Mouse (Mus musculus) kidney, postnatal 0 days (tissue): Measurements from ENCODE around the gene Itpr2. TPM values are rescaled to one million over a fixed set of nuclear protein-coding genes. Genes with fewer than 3 reads are reported as not detected.

Experiments
- ATAC-seq: fragments of 200-750 bp; cut with Nextera tagmentation; replicated peaks from 2 replicates; pipeline ENCODE4 v1.8.0; 2017; ENCODE audit warnings: low read depth, moderate number of reproducible peaks, moderate TSS enrichment, moderate library complexity; ENCODE audit not compliant: low FRiP score
- DNase-seq: peaks from one replicate; pipeline ENCODE4 v3.0.0-alpha.2; 2016; ENCODE audit warnings: low spot score
- H3K27ac ChIP-seq: fragments of 300-500 bp; sonication (generic); 2 replicates; pipeline ENCODE4 v1.5.1; 2014; ENCODE audit warnings: mild to moderate bottlenecking
- H3K27me3 ChIP-seq: fragments of 300-500 bp; sonication (generic); 2 replicates; pipeline ENCODE4 v1.6.1; 2014; ENCODE audit warnings: low read length, mixed read lengths; ENCODE audit not compliant: insufficient read depth
- H3K36me3 ChIP-seq: fragments of 300-500 bp; sonication (generic); 2 replicates; pipeline ENCODE4 v1.6.1; 2014; ENCODE audit warnings: low read length, mixed read lengths; ENCODE audit not compliant: insufficient read depth
- H3K4me1 ChIP-seq: fragments of 300-500 bp; sonication (generic); replicated peaks from 2 replicates; pipeline ENCODE4 v1.6.1; 2014; ENCODE audit warnings: antibody characterized with exemption, low read length, mixed read lengths; ENCODE audit not compliant: insufficient read depth
- H3K4me2 ChIP-seq: fragments of 300-500 bp; sonication (generic); 2 replicates; pipeline ENCODE4 v1.6.1; 2014; ENCODE audit warnings: mild to moderate bottlenecking, low read length, moderate library complexity, mixed read lengths
- H3K4me3 ChIP-seq: fragments of 300-500 bp; sonication (generic); replicated peaks from 2 replicates; pipeline ENCODE4 v1.5.1; 2014; ENCODE audit warnings: low read depth, low read length
- H3K9ac ChIP-seq: fragments of 300-500 bp; sonication (generic); 2 replicates; pipeline ENCODE4 v1.6.1; 2014; ENCODE audit warnings: low read depth, low read length
- H3K9me3 ChIP-seq: fragments of 300-500 bp; sonication (generic); replicated peaks from 2 replicates; pipeline ENCODE4 v1.6.1; 2016; ENCODE audit warnings: low read length, inconsistent platforms, mixed read lengths
- CTCF ChIP-seq: IDR thresholded peaks from 2 replicates; pipeline ENCODE4 v1.5.1; 2016; ENCODE audit warnings: antibody characterized with exemption, low read depth, mild to moderate bottlenecking, moderate library complexity
- WGBS: fragments of 180-500 bp; shearing (Covaris S2); extraction: QIAGEN DNeasy Blood & Tissue Kit; methylation state at CpG from one replicate; pipeline ENCODE4 v1.1.7; 2014; 5-methylcytosine and 5-hydroxymethylcytosine counted together
- polyA plus RNA-seq: library from polyadenylated mRNA; unstranded; fragments of >200 nt; fragmentation: Nextera tagmentation; extraction: Ambion mirVana; gene quantifications from 2 replicates; pipeline ENCODE4 v1.2.1, GENCODE M21; 2015

Itpr2 gene
- polyA plus RNA-seq, 1 experiment from 2014 or later = 17.4 TPM

DNA sequence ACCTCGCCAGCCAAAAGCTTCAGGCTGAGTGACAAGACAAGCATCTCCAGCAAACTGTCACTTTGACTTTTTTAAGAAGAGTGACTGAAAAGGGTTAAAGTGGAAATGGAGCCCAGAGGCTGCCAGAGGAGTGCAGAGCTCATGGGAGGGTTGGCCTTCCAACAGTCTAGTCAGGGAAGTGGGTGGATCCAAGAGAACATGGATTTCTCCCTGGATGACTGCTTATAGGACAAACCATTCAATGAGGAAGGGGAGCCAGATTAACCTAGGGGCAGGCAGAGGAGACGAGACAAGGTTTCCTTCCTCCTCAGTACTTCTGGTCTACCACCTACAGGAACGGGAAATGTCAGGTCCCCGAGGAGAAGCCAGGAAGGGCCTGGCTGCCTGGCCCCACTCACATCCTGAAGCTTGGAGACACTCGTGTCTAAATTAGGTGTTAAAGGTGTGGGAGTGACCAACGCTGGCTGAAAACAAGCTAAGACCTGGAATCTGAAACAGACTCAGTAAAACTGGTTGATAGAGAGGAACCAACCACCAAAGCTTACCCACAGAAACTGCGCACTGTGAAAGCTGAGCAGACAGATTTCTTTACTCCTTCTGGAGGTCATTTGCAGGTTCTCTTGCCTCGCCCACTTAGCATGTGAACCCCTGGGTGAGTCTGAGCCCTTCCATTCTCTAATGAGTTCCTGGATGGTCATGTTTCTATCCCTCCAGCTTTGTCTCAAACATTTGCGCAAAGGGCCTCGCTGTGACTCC is 294.6 kb downstream of the Itpr2 start:
- Histone ChIP-seq H3K36me3 (no peaks in the 10 kb centered on the region), H3K4me3 (no peak overlapping the region), H3K9ac (no peak overlapping the region), H3K27ac (no peak overlapping the region), H3K9me3 (no peaks in the 10 kb centered on the region), H3K4me1 (no peaks in the 10 kb centered on the region), H3K27me3 (no peaks in the 10 kb centered on the region), H3K4me2 (no peak overlapping the region)
- DNase-seq = peak; percentile 62
- TF ChIP-seq CTCF = no peak
- ATAC-seq = no peak; the same call in 1 of the 2 replicates
- 68% methylated on average over 10 of the region's 10 CpGs for WGBS

DNA sequence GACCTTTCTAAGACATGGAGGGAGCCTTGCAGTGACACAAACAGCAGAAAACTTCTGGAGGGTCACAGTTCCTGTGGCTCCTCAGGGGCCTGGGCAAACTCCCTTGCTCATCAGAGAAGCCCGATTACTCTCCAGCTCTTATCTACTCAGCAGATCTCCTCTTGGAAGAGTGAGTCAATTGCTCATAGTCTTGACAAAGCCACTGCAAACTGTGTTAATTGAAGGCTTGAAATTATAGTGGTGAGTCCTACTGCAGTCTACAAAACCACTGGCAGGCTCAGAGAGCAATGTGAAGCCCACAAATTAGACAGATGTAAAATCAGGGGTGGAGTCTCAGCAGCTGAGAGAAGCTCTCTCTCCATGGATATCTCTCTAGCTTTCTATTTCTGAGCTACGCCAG is 296.9 kb downstream of the Itpr2 start:
- H3K36me3 ChIP-seq = no peaks in the 10 kb centered on the region
- no peak for DNase-seq
- no peaks in the 10 kb centered on the region for H3K27me3 ChIP-seq
- H3K27ac ChIP-seq = no peak overlapping the region
- no peak overlapping the region for H3K4me2 ChIP-seq
- no peak overlapping the region for H3K4me3 ChIP-seq
- no peaks in the 10 kb centered on the region for H3K4me1 ChIP-seq
- TF ChIP-seq CTCF = no peak
- 52% methylated on average over 2 of the region's 2 CpGs for WGBS
- no peaks in the 10 kb centered on the region for H3K9me3 ChIP-seq
- H3K9ac ChIP-seq = no peak overlapping the region
- ATAC-seq = no peak

DNA sequence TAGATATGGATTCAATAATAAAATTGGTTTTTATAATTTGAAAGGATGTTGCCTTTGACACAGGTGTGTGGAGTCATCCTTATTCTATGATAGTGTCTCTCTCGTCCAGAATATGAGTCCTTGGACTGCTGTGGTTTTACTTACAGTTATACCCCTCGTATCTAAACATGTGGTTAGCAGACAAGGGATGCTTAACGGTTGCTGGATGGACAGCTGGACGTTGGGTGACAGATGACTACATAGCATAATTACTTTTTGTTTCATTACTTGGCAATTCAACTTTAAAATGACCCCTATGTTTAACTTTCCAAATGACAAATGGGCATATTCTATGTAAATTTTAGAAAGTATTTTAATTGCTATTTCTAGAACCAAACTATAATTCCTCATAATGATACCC is 297.6 kb downstream of the Itpr2 start:
- Histone ChIP-seq H3K36me3 (no peaks in the 10 kb centered on the region), H3K4me1 (no peaks in the 10 kb centered on the region), H3K27ac (no peak overlapping the region), H3K9ac (no peak overlapping the region), H3K27me3 (no peaks in the 10 kb centered on the region), H3K4me3 (no peak overlapping the region), H3K9me3 (no peaks in the 10 kb centered on the region), H3K4me2 (no peak overlapping the region)
- WGBS = 78% methylated on average over 4 of the region's 4 CpGs
- no peak for DNase-seq
- ATAC-seq = no peak
- TF ChIP-seq CTCF = no peak

DNA sequence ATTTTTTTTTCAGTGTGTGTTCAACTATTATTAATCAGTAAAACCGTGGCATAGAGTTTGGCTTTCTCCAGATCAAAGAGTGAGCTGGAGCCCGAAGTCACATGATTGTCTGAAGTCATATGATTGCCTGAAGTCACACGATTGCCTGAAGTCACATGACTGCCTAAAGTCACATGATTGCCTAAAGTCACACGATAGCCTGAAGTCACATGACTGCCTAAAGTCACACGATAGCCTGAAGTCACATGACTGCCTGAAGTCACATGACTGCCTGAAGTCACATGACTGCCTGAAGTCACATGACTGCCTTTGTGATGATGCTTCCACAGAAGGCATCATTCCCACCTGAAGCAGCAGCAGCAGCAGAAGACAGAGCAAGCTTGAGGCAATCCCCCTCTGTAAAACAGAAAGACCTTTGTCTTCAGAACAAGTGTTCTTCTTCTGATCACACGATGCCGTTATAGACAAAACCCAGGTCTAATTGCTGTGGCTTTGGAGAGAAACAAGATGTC is 304.1 kb downstream of the Itpr2 start:
- TF ChIP-seq CTCF = no peak
- no peaks in the 10 kb centered on the region for H3K4me1 ChIP-seq
- H3K27me3 ChIP-seq = no peaks in the 10 kb centered on the region
- no peak overlapping the region for H3K4me3 ChIP-seq
- H3K9me3 ChIP-seq = no peaks in the 10 kb centered on the region
- H3K4me2 ChIP-seq = no peak overlapping the region
- H3K27ac ChIP-seq = no peak overlapping the region
- DNase-seq = no peak
- 94% methylated on average over 7 of the region's 7 CpGs for WGBS
- no peak overlapping the region for H3K9ac ChIP-seq
- H3K36me3 ChIP-seq = no peaks in the 10 kb centered on the region
- ATAC-seq = no peak

GRCm38 (mm10) chr6:146196701-146197100 is 305.3 kb downstream of the Itpr2 start:
- TF ChIP-seq CTCF = no peak
- Histone ChIP-seq H3K36me3 (no peaks in the 10 kb centered on the region), H3K27me3 (no peaks in the 10 kb centered on the region), H3K27ac (no peak overlapping the region), H3K9ac (no peak overlapping the region), H3K4me2 (no peak overlapping the region), H3K4me3 (no peak overlapping the region), H3K9me3 (no peaks in the 10 kb centered on the region), H3K4me1 (no peaks in the 10 kb centered on the region)
- ATAC-seq (no peak), DNase-seq (no peak)
- WGBS = 87% methylated on average over 1 of the region's 1 CpGs

GRCm38 (mm10) chr6:146195854-146196457 is 306.1 kb downstream of the Itpr2 start:
- DNase-seq (no peak), ATAC-seq (no peak)
- H3K9me3 ChIP-seq = no peaks in the 10 kb centered on the region
- no peaks in the 10 kb centered on the region for H3K4me1 ChIP-seq
- H3K4me3 ChIP-seq = no peak overlapping the region
- WGBS = 91% methylated on average over 7 of the region's 7 CpGs
- no peaks in the 10 kb centered on the region for H3K36me3 ChIP-seq
- H3K9ac ChIP-seq = no peak overlapping the region
- no peak for TF ChIP-seq CTCF
- no peaks in the 10 kb centered on the region for H3K27me3 ChIP-seq
- H3K4me2 ChIP-seq = no peak overlapping the region
- H3K27ac ChIP-seq = no peak overlapping the region
